Mouse (Mus musculus) forebrain, postnatal 0 days (tissue): ENCODE measurements at regions not wholly inside any gene's neighbourhood (a gene's known extent, or its start where the extent isn't known, plus 50 kb on each side); places are given as distances from the start of the nearest gene placed in this dataset.

Source experiments
- ATAC-seq: fragments of 200-750 bp; cut with Nextera tagmentation; 2 replicates; pipeline ENCODE4 v1.8.0; 2017; ENCODE audit warnings: mild to moderate bottlenecking, moderate library complexity
- DNase-seq: peaks from one replicate; pipeline ENCODE4 v3.0.0-alpha.2; 2015
- H3K27ac ChIP-seq: fragments of 300-500 bp; sonication (generic); 2 replicates; pipeline ENCODE4 v1.5.1; 2014; ENCODE audit warnings: low read depth, mild to moderate bottlenecking, antibody characterized with exemption, low read length, moderate library complexity, mixed read lengths
- H3K27me3 ChIP-seq: fragments of 300-500 bp; sonication (generic); 2 replicates; pipeline ENCODE4 v1.6.1; 2014; ENCODE audit warnings: mild to moderate bottlenecking, low read length, mixed read lengths; ENCODE audit not compliant: insufficient read depth
- H3K36me3 ChIP-seq: fragments of 300-500 bp; sonication (generic); 2 replicates; pipeline ENCODE4 v1.6.1; 2014; ENCODE audit warnings: mild to moderate bottlenecking, moderate library complexity; ENCODE audit not compliant: insufficient read depth
- H3K4me1 ChIP-seq: fragments of 300-500 bp; sonication (generic); 2 replicates; pipeline ENCODE4 v1.6.1; 2014; ENCODE audit warnings: antibody characterized with exemption; ENCODE audit not compliant: insufficient read depth
- H3K4me2 ChIP-seq: fragments of 300-500 bp; sonication (generic); 2 replicates; pipeline ENCODE4 v1.6.1; 2014; ENCODE audit warnings: low read depth, mild to moderate bottlenecking, moderate library complexity
- H3K4me3 ChIP-seq: fragments of 300-500 bp; sonication (generic); 2 replicates; pipeline ENCODE4 v1.5.1; 2014; ENCODE audit warnings: low read depth, low read length, mixed read lengths
- H3K9ac ChIP-seq: fragments of 300-500 bp; sonication (generic); 2 replicates; pipeline ENCODE4 v1.6.1; 2014; ENCODE audit warnings: mild to moderate bottlenecking
- H3K9me3 ChIP-seq: fragments of 300-500 bp; sonication (generic); 2 replicates; pipeline ENCODE4 v1.6.1; 2016; ENCODE audit warnings: low read length
- CTCF ChIP-seq: sonication (generic); IDR thresholded peaks from 2 replicates; pipeline ENCODE4 v1.5.1; 2016; ENCODE audit warnings: antibody characterized with exemption, control low read depth, low read depth

- H3K27me3 ChIP-seq, result no peaks in the 10 kb centered on the region
- no peak overlapping the region for H3K9ac ChIP-seq
- H3K4me2 ChIP-seq, result no peak overlapping the region
- ATAC-seq (no peak), DNase-seq (no peak)
- H3K27ac ChIP-seq, result no peak overlapping the region
- TF ChIP-seq CTCF, result peak; percentile 33; the same call in 1 of the 2 replicates
- no peaks in the 10 kb centered on the region for H3K4me1 ChIP-seq
- H3K4me3 ChIP-seq, result no peak overlapping the region
- no peaks in the 10 kb centered on the region for H3K36me3 ChIP-seq
- H3K9me3 ChIP-seq, result no peaks in the 10 kb centered on the region
Observed at GRCm38 (mm10) chr7:53675519-53675918, 1159.8 kb upstream of the Luzp2 start.
